Mouse (Mus musculus): ENCODE data around the gene Aldoc.
A peak's percentile ranks its signal among the peaks of the same experiment; 100 is the strongest.
"Not testable (repeated sequence)": the region's sequence is repeated elsewhere in the genome, so short reads cannot be mapped to it uniquely, and the experiment has no call there.

The Aldoc gene

GRCm38 (mm10) chr11:78322860-78323259 is at the start of gene Aldoc:
Aldoc (plus strand) TSS chr11:78322968.
- DNase-seq (ENCODE audit: low spot score in 2 of 2), result peak; percentile 60 to 73

- DNase-seq (ENCODE audit: low spot score in 2 of 2), result no peak
Observed at GRCm38 (mm10) chr11:78275596-78275995, 47.2 kb upstream of the Aldoc start.

- not testable (repeated sequence) for DNase-seq (ENCODE audit: low spot score in 2 of 2)
Observed at GRCm38 (mm10) chr11:78276169-78276568, 46.6 kb upstream of the Aldoc start.

- no peak for DNase-seq (ENCODE audit: low spot score in 2 of 2)
Observed at GRCm38 (mm10) chr11:78278853-78279252, 43.9 kb upstream of the Aldoc start.

- DNase-seq (ENCODE audit: low spot score in 2 of 2), result no peak
Observed at GRCm38 (mm10) chr11:78279586-78279985, 43.2 kb upstream of the Aldoc start.

GRCm38 (mm10) chr11:78289146-78289763 is 33.5 kb upstream of the Aldoc start:
- DNase-seq (ENCODE audit: low spot score in 2 of 2), result no peak

- no peak for DNase-seq (ENCODE audit: low spot score in 2 of 2)
Observed at GRCm38 (mm10) chr11:78290654-78291053, 32.1 kb upstream of the Aldoc start, which contains the start of gene BC030499. BC030499 (plus strand) TSS chr11:78290841.

DNA sequence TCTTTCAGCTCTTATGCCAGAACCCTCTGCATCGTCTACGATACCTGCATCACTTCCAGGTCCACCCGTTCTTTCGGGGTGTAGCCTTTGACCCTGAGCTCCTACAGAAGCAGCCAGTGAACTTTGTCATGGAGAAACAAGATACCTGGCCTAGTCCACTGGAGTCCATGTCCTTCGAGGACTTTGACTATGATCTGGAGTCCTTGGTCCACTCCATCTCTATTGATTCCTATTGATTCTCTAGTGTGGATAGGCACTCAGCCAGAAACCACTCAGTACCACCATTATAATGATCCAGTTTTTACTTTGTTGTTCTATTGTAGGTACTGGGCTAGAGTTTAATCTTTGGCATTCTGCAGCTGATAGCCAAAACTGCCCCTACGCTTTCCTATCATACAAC is 28.2 kb upstream of the Aldoc start:
- no peak for DNase-seq (ENCODE audit: low spot score in 2 of 2)

- DNase-seq (ENCODE audit: low spot score in 2 of 2), result no peak
Observed at GRCm38 (mm10) chr11:78300917-78301316, 21.9 kb upstream of the Aldoc start.

- DNase-seq (ENCODE audit: low spot score in 2 of 2), result peak; percentile 81
Observed at GRCm38 (mm10) chr11:78301357-78302084, 21.2 kb upstream of the Aldoc start, which contains the start of gene Spag5. Spag5 (plus strand) TSS chr11:78301529.

GRCm38 (mm10) chr11:78305272-78305671 is 17.5 kb upstream of the Aldoc start:
- DNase-seq (ENCODE audit: low spot score in 2 of 2), result no peak

GRCm38 (mm10) chr11:78310861-78311511 is 11.8 kb upstream of the Aldoc start:
- no peak for DNase-seq (ENCODE audit: low spot score in 2 of 2)

DNA sequence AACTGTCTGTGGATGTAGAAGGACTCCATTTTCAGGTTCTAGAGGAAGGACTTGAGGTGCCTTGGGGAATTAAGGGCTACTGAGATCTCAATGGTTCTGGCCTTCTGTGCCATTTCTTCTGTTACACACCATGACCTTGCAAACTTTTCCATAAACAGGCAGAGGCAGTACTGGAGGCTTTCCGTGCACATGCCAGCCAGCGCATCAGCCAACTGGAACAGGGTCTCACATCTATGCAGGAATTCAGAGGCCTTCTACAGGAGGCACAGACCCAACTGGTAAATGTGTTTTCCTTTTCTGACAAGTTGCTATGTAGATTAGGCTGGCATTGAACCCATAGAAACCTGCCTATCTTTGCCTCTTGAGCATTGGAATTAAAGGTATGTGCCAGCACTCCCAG is 9.1 kb upstream of the Aldoc start:
- DNase-seq (ENCODE audit: low spot score in 2 of 2), result no peak

DNA sequence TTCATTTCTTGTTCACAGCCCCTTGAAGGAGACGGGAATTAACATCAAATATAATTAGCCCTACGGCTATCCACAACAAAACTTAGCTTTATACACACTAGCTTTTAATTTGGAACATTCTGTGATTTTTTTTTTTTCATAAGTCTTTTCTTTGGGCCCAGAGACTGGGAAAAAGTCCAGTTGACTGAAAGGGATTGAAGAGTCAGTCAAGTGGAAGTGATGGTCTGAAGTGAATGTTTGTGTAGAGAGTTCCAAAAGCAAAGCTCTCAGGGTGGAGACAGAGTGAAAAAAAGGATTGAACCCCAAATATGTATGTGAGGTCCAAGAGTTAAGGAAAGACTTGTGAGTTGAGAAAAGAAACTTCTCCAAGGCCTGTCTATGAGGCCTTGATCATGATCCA is 4.4 kb upstream of the Aldoc start:
- no peak for DNase-seq (ENCODE audit: low spot score in 2 of 2)

DNA sequence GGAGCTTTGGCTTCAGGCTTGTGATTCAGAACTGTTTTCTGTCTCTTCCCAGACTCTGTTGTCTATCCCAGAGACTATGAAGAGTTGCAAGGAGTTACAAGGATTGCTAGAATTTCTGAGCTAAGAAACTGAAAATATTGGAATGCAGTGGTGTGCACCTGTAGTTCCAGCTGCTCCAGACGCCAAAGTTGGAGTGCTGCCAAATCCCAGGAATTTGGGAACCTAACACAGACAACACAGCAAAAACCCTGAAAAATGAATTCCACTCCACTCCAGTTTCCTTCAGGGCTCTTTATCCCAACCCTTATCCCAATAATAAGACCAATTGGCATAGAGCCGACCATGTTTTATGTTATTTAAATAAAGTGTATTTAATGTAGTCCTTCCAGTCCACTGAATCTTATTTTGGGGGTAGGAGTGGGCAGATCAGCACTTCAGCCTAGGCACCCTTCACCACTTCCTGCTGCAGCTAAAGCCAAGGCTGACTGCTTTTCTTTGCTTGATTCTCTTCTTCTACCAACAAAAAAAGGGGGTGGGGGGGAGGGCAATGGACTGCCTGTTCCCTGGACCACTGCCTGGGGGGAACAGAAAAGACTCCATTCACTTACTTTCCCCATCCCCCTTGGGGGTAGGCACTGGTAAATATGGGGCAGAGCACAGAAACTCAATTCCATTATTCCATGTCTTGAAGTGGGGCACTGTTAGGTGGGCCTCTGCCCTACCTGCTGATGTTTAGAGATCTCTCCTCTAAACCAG is 514 bp upstream of the Aldoc start:
- no peak for DNase-seq (ENCODE audit: low spot score in 2 of 2)

DNA sequence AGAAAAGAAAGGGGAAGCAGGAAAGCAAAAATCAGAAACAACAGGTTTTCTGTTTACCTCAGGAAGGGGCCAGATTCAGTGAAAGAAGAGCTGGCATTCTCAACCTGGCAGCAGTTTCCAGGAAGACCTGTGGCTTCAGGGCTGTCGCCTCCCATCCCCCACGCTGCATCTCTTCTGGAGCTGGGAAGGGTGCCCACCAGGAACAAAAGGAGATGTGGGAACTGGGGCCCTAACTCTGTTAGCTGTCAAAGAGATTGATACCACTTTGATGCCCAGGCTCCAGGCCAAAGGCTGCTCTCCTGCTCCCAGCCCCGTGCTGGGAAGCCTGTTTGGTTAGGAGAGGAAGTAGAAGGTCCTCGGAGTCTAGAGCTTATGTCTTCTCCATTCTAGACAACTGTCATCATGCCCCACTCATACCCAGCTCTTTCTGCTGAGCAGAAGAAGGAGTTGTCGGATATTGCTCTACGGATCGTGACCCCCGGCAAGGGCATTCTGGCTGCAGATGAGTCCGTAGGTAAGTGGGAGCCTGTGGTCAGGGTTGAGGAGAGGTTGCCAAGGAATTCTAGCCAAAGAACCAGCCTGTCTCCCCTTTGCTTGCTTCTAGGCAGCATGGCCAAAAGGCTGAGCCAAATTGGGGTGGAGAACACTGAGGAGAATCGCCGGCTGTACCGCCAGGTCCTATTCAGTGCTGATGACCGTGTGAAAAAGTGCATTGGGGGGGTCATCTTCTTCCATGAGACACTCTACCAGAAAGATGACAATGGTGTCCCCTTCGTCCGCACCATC is 1.4 kb downstream of the Aldoc start:
- DNase-seq (ENCODE audit: low spot score in 2 of 2), result no peak

DNA sequence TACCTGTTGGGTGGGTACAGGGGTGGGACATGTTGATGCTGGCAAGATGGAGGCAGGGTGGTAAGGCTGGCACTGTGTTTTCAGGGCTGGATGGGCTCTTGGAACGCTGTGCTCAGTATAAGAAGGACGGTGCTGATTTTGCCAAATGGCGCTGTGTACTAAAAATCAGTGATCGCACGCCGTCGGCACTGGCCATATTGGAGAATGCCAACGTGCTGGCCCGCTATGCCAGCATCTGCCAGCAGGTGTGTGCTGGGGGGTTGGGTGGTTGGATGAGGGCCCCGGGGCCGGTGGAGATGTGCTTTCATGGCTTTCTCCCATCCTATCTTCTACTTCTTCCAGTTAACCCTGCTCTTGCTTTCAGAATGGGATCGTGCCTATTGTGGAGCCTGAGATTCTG is 2.2 kb downstream of the Aldoc start:
- DNase-seq (ENCODE audit: low spot score in 2 of 2), result no peak

- DNase-seq (ENCODE audit: low spot score in 2 of 2), result no peak
Observed at GRCm38 (mm10) chr11:78327215-78327614, 4.4 kb downstream of the Aldoc start.

GRCm38 (mm10) chr11:78327634-78328511 is 5.1 kb downstream of the Aldoc start, which contains the start of gene Pigs:
Pigs (plus strand) TSS chr11:78328415.
- DNase-seq (ENCODE audit: low spot score in 2 of 2), result peak; percentile 92 to 93

GRCm38 (mm10) chr11:78328512-78329056 is 5.8 kb downstream of the Aldoc start:
- no peak for DNase-seq (ENCODE audit: low spot score in 2 of 2)
